Mouse (Mus musculus) erythroblast, embryonic 14.5 days (primary cell): Measurements from ENCODE around the gene Mindy4.

ENCODE experiments used
- GATA1 ChIP-seq: IDR thresholded peaks from 2 replicates; pipeline ENCODE4 v1.6.1; 2012; ENCODE audit warnings: low read length, inconsistent platforms, mixed read lengths
- TAL1 ChIP-seq: IDR thresholded peaks from 3 replicates; pipeline ENCODE4 v1.6.1; 2012; ENCODE audit warnings: low read length, inconsistent platforms, mixed read lengths

- TF ChIP-seq TAL1 (no peak), GATA1 (no peak)
Measured at GRCm38 (mm10) chr6:55337242-55337641, 134.1 kb downstream of the Mindy4 start.
